ENCODE assay signal across 20 mouse cellular contexts in genomic region chr11:117819095-117819494, GRCm38 (mm10). TPM values are rescaled to one million over a fixed set of nuclear protein-coding genes. Genes with fewer than 3 reads are reported as not detected.
DNase-seq lines count a peak whose midpoint lies in the region; ATAC-seq and TF ChIP-seq lines count a peak whose summit lies in the region.
"Had no signal": no experiment of that assay in that cellular context is flagged by ENCODE, and none has a peak within 500 bp of the region (broad histone marks: within the 10 kb centered on the region; RNA-seq: fewer than 3 reads in every experiment).

No protein-coding gene starts in this region.

- no peak for TF ChIP-seq EP300 in lung, postnatal 0 days (IDR thresholded peaks at IDR 0.05)

- H3K27me3 ChIP-seq in lung, postnatal 0 days (replicated peaks; ENCODE audit: insufficient read depth, low read length), result no peaks in the 10 kb centered on the region
- no peaks in the 10 kb centered on the region for H3K27me3 ChIP-seq in heart, embryonic 15.5 days
- H3K27me3 ChIP-seq: limb, embryonic 12.5 days; Patski had no signal

- no peak for DNase-seq in lung, adult 2 months
- no peak for DNase-seq in lung, postnatal 0 days (ENCODE audit: low spot score)
- DNase-seq in gastrocnemius, postnatal 25 days, result peak; percentile 84
- DNase-seq in left cerebral cortex, postnatal 36 days (ENCODE audit: low spot score in 2 of 2), result no peak
- no peak for DNase-seq in ovary, postnatal 14 days (ENCODE audit: low spot score)
- DNase-seq: cerebellum, adult 8-10 months; embryo, embryonic 11 days; forebrain, postnatal 0 days; kidney, postnatal 14 days; layer of hippocampus, postnatal 36 days; lung, embryonic 14.5 days had no signal

- intact Hi-C loops in left cerebral cortex, postnatal 36 days (cut with DNase I), result no loop called here

- 0 out of 2 replicates have a peak, but pooled peaks cover 4% of the 10 kb centered on the region for H3K36me3 ChIP-seq in lung, postnatal 0 days (ENCODE audit: insufficient read depth, low read length)
- H3K36me3 ChIP-seq in heart, embryonic 15.5 days, result peaks cover 63% of the 10 kb centered on the region

- WGBS in lung, adult 2 months, result 74% methylated on average over 8 of the region's 8 CpGs
- 84% methylated on average over 8 of the region's 8 CpGs for WGBS in lung, postnatal 0 days
- 49% methylated on average over 8 of the region's 8 CpGs for WGBS in heart, embryonic 15.5 days

- TF ChIP-seq POLR2A in lung, adult 2 months (IDR thresholded peaks at IDR 0.05; ENCODE audit: borderline replicate concordance, extremely low read depth, low read depth, low read length), result 0 out of 2 replicates have a peak, but pooled peaks have one; percentile 11

- no peaks in the 10 kb centered on the region for H3K9me3 ChIP-seq in lung, postnatal 0 days (ENCODE audit: low read length)
- H3K9me3 ChIP-seq in heart, embryonic 15.5 days (replicated peaks), result no peaks in the 10 kb centered on the region
- H3K9me3 ChIP-seq: limb, embryonic 12.5 days had no signal

- no peak overlapping the region for H3K4me2 ChIP-seq in lung, postnatal 0 days (replicated peaks; ENCODE audit: low read depth, low read length)
- peak overlapping the region; percentile 17; the same call in 1 of the 2 replicates for H3K4me2 ChIP-seq in heart, embryonic 15.5 days
- H3K4me2 ChIP-seq: limb, embryonic 12.5 days; lung, embryonic 14.5 days had no signal

- H3K4me1 ChIP-seq in lung, adult 2 months (ENCODE audit: control insufficient read depth, insufficient read depth, low read length), result peaks cover 20% of the 10 kb centered on the region
- peaks cover 15% of the 10 kb centered on the region; the same call in 1 of the 2 replicates for H3K4me1 ChIP-seq in lung, postnatal 0 days (ENCODE audit: insufficient read depth, low read depth, low read length)
- H3K4me1 ChIP-seq in heart, embryonic 15.5 days (replicated peaks), result peaks cover 70% of the 10 kb centered on the region

- ATAC-seq in lung, postnatal 0 days, result no peak
- ATAC-seq in heart, embryonic 15.5 days (replicated peaks; ENCODE audit: insufficient number of reproducible peaks, insufficient read depth, low FRiP score, low read depth), result peak; percentile 77
- ATAC-seq in erythroid progenitor cell, adult 5-6 weeks (replicated peaks; ENCODE audit: low FRiP score, poor library complexity, severe bottlenecking), result no peak
- ATAC-seq: CD4-positive, CD25-positive, alpha-beta regulatory T cell, adult 4 months; forebrain, postnatal 0 days; intestine, embryonic 16.5 days; Patski had no signal

- H3K27ac ChIP-seq in lung, postnatal 0 days (ENCODE audit: low read length), result no peak overlapping the region
- H3K27ac ChIP-seq in heart, embryonic 15.5 days, result peak overlapping the region; percentile 89
- H3K27ac ChIP-seq: limb, embryonic 12.5 days had no signal

- H3K9ac ChIP-seq in lung, postnatal 0 days (replicated peaks; ENCODE audit: low read depth), result no peak overlapping the region
- H3K9ac ChIP-seq in heart, embryonic 15.5 days, result no peak overlapping the region
- H3K9ac ChIP-seq: forebrain, postnatal 0 days; limb, embryonic 12.5 days had no signal

- no peak overlapping the region for H3K4me3 ChIP-seq in lung, adult 2 months (replicated peaks; ENCODE audit: extremely low read depth, low read depth, low read length)
- H3K4me3 ChIP-seq in lung, postnatal 0 days (ENCODE audit: low read depth, low read length), result no peak overlapping the region
- H3K4me3 ChIP-seq in heart, embryonic 15.5 days, result no peak overlapping the region
- H3K4me3 ChIP-seq: limb, embryonic 12.5 days had no signal

- no peak for TF ChIP-seq CTCF in lung, adult 2 months (IDR thresholded peaks at IDR 0.05; ENCODE audit: insufficient read depth, low read length)
- TF ChIP-seq CTCF in lung, postnatal 0 days (IDR thresholded peaks at IDR 0.05), result no peak

RNA-seq across cellular contexts. Expression of gene Afmid, which starts 6.6 kb away (rescaled TPM):
- polyA plus RNA-seq in lung, adult 2 months (2012; rRNA removed), result 4.3 and 6.0 TPM in 2 replicates
- polyA plus RNA-seq in lung, postnatal 0 days (2015; fragmentation: Nextera tagmentation; extraction: Ambion mirVana), result 2.4 and 2.9 TPM in 2 replicates
- total RNA-seq in gastrocnemius, postnatal 25 days (2021), result 1 to 10 TPM; 1.9 to 3.1 TPM
- 15.1 and 16.6 TPM in 2 replicates for polyA plus RNA-seq in heart, embryonic 15.5 days (2015; fragmentation: Nextera tagmentation; extraction: Ambion mirVana)
- 38.6 and 38.9 TPM in 2 replicates for total RNA-seq in erythroid progenitor cell, adult 5-6 weeks (2015; ENCODE audit: low replicate concordance)
- total RNA-seq in erythroid progenitor cell, adult 5-6 weeks (2017; ENCODE audit: low replicate concordance), result 70.3 and 75.6 TPM in 2 replicates
- 1 to 10 TPM; 5.4 to 7.2 TPM for total RNA-seq in left cerebral cortex, postnatal 36 days (2021)

RNA-seq across cellular contexts. Expression of gene Tk1, which starts 6.8 kb away (rescaled TPM):
- polyA plus RNA-seq in lung, adult 2 months (2012; rRNA removed), result 7.3 and 11.5 TPM in 2 replicates
- 12.4 and 16.0 TPM in 2 replicates for polyA plus RNA-seq in lung, postnatal 0 days (2015; fragmentation: Nextera tagmentation; extraction: Ambion mirVana)
- 1 to 10 TPM; 2.8 to 4.3 TPM for total RNA-seq in gastrocnemius, postnatal 25 days (2021)
- polyA plus RNA-seq in heart, embryonic 15.5 days (2015; fragmentation: Nextera tagmentation; extraction: Ambion mirVana), result 92.9 and 102 TPM in 2 replicates
- total RNA-seq in erythroid progenitor cell, adult 5-6 weeks (2015; ENCODE audit: low replicate concordance), result 462 and 532 TPM in 2 replicates
- 549 and 716 TPM in 2 replicates for total RNA-seq in erythroid progenitor cell, adult 5-6 weeks (2017; ENCODE audit: low replicate concordance)
- 1 to 10 TPM in 1 of 2 experiments, under 1 TPM in 1; 0.39 to 1.3 TPM for total RNA-seq in left cerebral cortex, postnatal 36 days (2021)

RNA-seq across cellular contexts. Expression of gene Gm20708, which starts 9.6 kb away (rescaled TPM):
- polyA plus RNA-seq in lung, adult 2 months (2012; rRNA removed), result 0.06 TPM in 1 of 2 replicates, not detected in the other
- 0.27 TPM in 1 of 2 replicates, not detected in the other for polyA plus RNA-seq in lung, postnatal 0 days (2015; fragmentation: Nextera tagmentation; extraction: Ambion mirVana)
- total RNA-seq in gastrocnemius, postnatal 25 days (2021), result 1 to 10 TPM; 1.0 to 1.1 TPM
- polyA plus RNA-seq in heart, embryonic 15.5 days (2015; fragmentation: Nextera tagmentation; extraction: Ambion mirVana), result 0.97 and 1.5 TPM in 2 replicates
- 72.1 and 80.7 TPM in 2 replicates for total RNA-seq in erythroid progenitor cell, adult 5-6 weeks (2015; ENCODE audit: low replicate concordance)
- total RNA-seq in erythroid progenitor cell, adult 5-6 weeks (2017; ENCODE audit: low replicate concordance), result 3.4 and 18.5 TPM in 2 replicates
- 1 to 10 TPM; 1.4 to 2.2 TPM for total RNA-seq in left cerebral cortex, postnatal 36 days (2021)
- total RNA-seq: hematopoietic stem cell, adult 5-6 weeks had no signal
- polyA plus RNA-seq: testis, adult 2 months had no signal

RNA-seq across cellular contexts. Expression of gene Syngr2, which starts 9.6 kb away (rescaled TPM):
- polyA plus RNA-seq in lung, adult 2 months (2012; rRNA removed), result 180 and 191 TPM in 2 replicates
- polyA plus RNA-seq in lung, postnatal 0 days (2015; fragmentation: Nextera tagmentation; extraction: Ambion mirVana), result 96.0 and 108 TPM in 2 replicates
- 100 to 1,000 TPM; 143 to 146 TPM for total RNA-seq in gastrocnemius, postnatal 25 days (2021)
- 84.6 and 105 TPM in 2 replicates for polyA plus RNA-seq in heart, embryonic 15.5 days (2015; fragmentation: Nextera tagmentation; extraction: Ambion mirVana)
- 65.4 and 86.5 TPM in 2 replicates for total RNA-seq in erythroid progenitor cell, adult 5-6 weeks (2015; ENCODE audit: low replicate concordance)
- total RNA-seq in erythroid progenitor cell, adult 5-6 weeks (2017; ENCODE audit: low replicate concordance), result 35.0 and 41.8 TPM in 2 replicates
- total RNA-seq in left cerebral cortex, postnatal 36 days (2021), result 10 to 100 TPM; 10.1 to 10.2 TPM

RNA-seq across cellular contexts. Expression of gene 6030468B19Rik, which starts 21.6 kb away (rescaled TPM):
- polyA plus RNA-seq in lung, adult 2 months (2012; rRNA removed), result 0.18 and 0.33 TPM in 2 replicates
- polyA plus RNA-seq in lung, postnatal 0 days (2015; fragmentation: Nextera tagmentation; extraction: Ambion mirVana), result not detected in 2 replicates
- total RNA-seq in gastrocnemius, postnatal 25 days (2021), result not detected
- 0.34 and 0.65 TPM in 2 replicates for polyA plus RNA-seq in heart, embryonic 15.5 days (2015; fragmentation: Nextera tagmentation; extraction: Ambion mirVana)
- total RNA-seq in erythroid progenitor cell, adult 5-6 weeks (2015; ENCODE audit: low replicate concordance), result 82.6 and 84.3 TPM in 2 replicates
- 23.8 and 25.8 TPM in 2 replicates for total RNA-seq in erythroid progenitor cell, adult 5-6 weeks (2017; ENCODE audit: low replicate concordance)
- not detected for total RNA-seq in left cerebral cortex, postnatal 36 days (2021)
- total RNA-seq: adrenal gland, adult 18-20 months; forebrain, postnatal 0 days had no signal
- polyA plus RNA-seq: forebrain, postnatal 0 days; Patski; testis, adult 2 months had no signal

Comparison
In these comparisons a context has a peak if more than half of its experiments do, and no peak if none do; other contexts are left out.
1. RNA of gene Afmid, which starts 6.6 kb away (total RNA-seq): 38.6 to 75.6 TPM in erythroid progenitor cell, adult 5-6 weeks; 5.4 to 7.2 TPM in left cerebral cortex, postnatal 36 days and 1.9 to 3.1 TPM in gastrocnemius, postnatal 25 days; every median in the first group is over 4 times any median in the second.
2. RNA of gene Tk1, which starts 6.8 kb away (total RNA-seq): 462 to 716 TPM in erythroid progenitor cell, adult 5-6 weeks; 2.8 to 4.3 TPM in gastrocnemius, postnatal 25 days and 0.39 to 1.3 TPM in left cerebral cortex, postnatal 36 days; every median in the first group is over 10 times any median in the second.